Mouse (Mus musculus) lung, postnatal 0 days (tissue): Measurements from ENCODE around the gene Hcar1.

Source experiments
- CTCF ChIP-seq: IDR thresholded peaks from 2 replicates; pipeline ENCODE4 v1.5.1; 2016; ENCODE audit warnings: antibody characterized with exemption, mild to moderate bottlenecking
- EP300 ChIP-seq: IDR thresholded peaks from 2 replicates; pipeline ENCODE4 v1.6.1; 2016; ENCODE audit warnings: antibody characterized with exemption, mild to moderate bottlenecking, control low read depth

GRCm38 (mm10) chr5:123906146-123906975 is 26.5 kb upstream of the Hcar1 start:
- TF ChIP-seq CTCF: no peak
- no peak for TF ChIP-seq EP300
